ENCODE assay signal across 8 mouse cellular contexts in genomic region chr9:102622192-102622857, GRCm38 (mm10). TPM values are rescaled to one million over a fixed set of nuclear protein-coding genes. Genes with fewer than 3 reads are reported as not detected.
DNase-seq lines count a peak whose midpoint lies in the region; ATAC-seq and TF ChIP-seq lines count a peak whose summit lies in the region.

No protein-coding gene starts in this region.

- no peaks in the 10 kb centered on the region for H3K27me3 ChIP-seq in hindbrain, embryonic 14.5 days (ENCODE audit: control insufficient read depth, insufficient read depth, low read length)
- no peaks in the 10 kb centered on the region for H3K27me3 ChIP-seq in hindbrain, embryonic 16.5 days (replicated peaks; ENCODE audit: control insufficient read depth, insufficient read depth, low read length)
- H3K27me3 ChIP-seq in MEL (ENCODE audit: control insufficient read depth in 1 of 2, insufficient read depth in 2 of 2, low read length in 2 of 2) = no peaks in the 10 kb centered on the region
- no peaks in the 10 kb centered on the region for H3K27me3 ChIP-seq in embryonic facial prominence, embryonic 11.5 days (ENCODE audit: control insufficient read depth, insufficient read depth, low read length)
- H3K27me3 ChIP-seq in limb, embryonic 15.5 days = no peaks in the 10 kb centered on the region
- no peaks in the 10 kb centered on the region for H3K27me3 ChIP-seq in midbrain, embryonic 10.5 days (ENCODE audit: low read depth, poor library complexity, severe bottlenecking)

- peaks cover 14% of the 10 kb centered on the region for H3K4me1 ChIP-seq in hindbrain, embryonic 14.5 days (replicated peaks; ENCODE audit: control insufficient read depth, insufficient read depth, low read length)
- peaks cover 13% of the 10 kb centered on the region for H3K4me1 ChIP-seq in hindbrain, embryonic 16.5 days (ENCODE audit: control insufficient read depth, insufficient read depth, low read depth, low read length)
- peaks cover 3 to 8% of the 10 kb centered on the region in 2 experiments; a peak in 3 of 4 replicates for H3K4me1 ChIP-seq in MEL (ENCODE audit: control insufficient read depth in 1 of 2, insufficient read depth in 2 of 2, low read length in 2 of 2)
- peaks cover 3% of the 10 kb centered on the region; the same call in 1 of the 2 replicates for H3K4me1 ChIP-seq in embryonic facial prominence, embryonic 11.5 days (ENCODE audit: control insufficient read depth, insufficient read depth, low read length)
- H3K4me1 ChIP-seq in limb, embryonic 15.5 days = peaks cover 15% of the 10 kb centered on the region
- peaks cover 21% of the 10 kb centered on the region for H3K4me1 ChIP-seq in midbrain, embryonic 10.5 days

- peak; percentile 87 for DNase-seq in hindbrain, embryonic 14.5 days (ENCODE audit: low spot score)
- DNase-seq in A20 (ENCODE audit: low read depth, low spot score) (peak; percentile 75), MEL (ENCODE audit: low read depth, low spot score) (peak; percentile 87)
- peak; percentile 88 for DNase-seq in embryonic facial prominence, embryonic 11.5 days (ENCODE audit: low spot score)
- peak; percentile 43 to 71 for DNase-seq in spleen, postnatal 4 days (ENCODE audit: low spot score in 2 of 2)
- no peak for DNase-seq in midbrain, embryonic 10.5 days (ENCODE audit: low spot score)

- TF ChIP-seq EP300 in MEL (IDR thresholded peaks at IDR 0.05; ENCODE audit: low read depth in 1 of 2, low read length in 2 of 2) = no peak

- H3K27ac ChIP-seq in hindbrain, embryonic 14.5 days = no peak overlapping the region
- no peak overlapping the region for H3K27ac ChIP-seq in hindbrain, embryonic 16.5 days (ENCODE audit: low read depth, low read length)
- peak overlapping the region; percentile 10; the same call in 1 of the 2 replicates for H3K27ac ChIP-seq in MEL (ENCODE audit: control insufficient read depth, low read depth, low read length)
- no peak overlapping the region for H3K27ac ChIP-seq in embryonic facial prominence, embryonic 11.5 days (replicated peaks; ENCODE audit: low read depth, low read length)
- peak overlapping the region; percentile 43 for H3K27ac ChIP-seq in limb, embryonic 15.5 days
- no peak overlapping the region for H3K27ac ChIP-seq in midbrain, embryonic 10.5 days (replicated peaks)

- H3K79me2 ChIP-seq in MEL (ENCODE audit: control insufficient read depth, insufficient read depth, low read length, poor library complexity) = peaks cover 14% of the 10 kb centered on the region

- no peak overlapping the region for H3K4me3 ChIP-seq in hindbrain, embryonic 14.5 days (replicated peaks; ENCODE audit: low read length)
- H3K4me3 ChIP-seq in hindbrain, embryonic 16.5 days (ENCODE audit: low read length) = no peak overlapping the region
- H3K4me3 ChIP-seq in MEL (ENCODE audit: control insufficient read depth in 1 of 2, insufficient read depth in 1 of 2, low read depth in 2 of 2, low read length in 2 of 2) = no peak overlapping the region
- no peak overlapping the region for H3K4me3 ChIP-seq in embryonic facial prominence, embryonic 11.5 days (ENCODE audit: low read depth, low read length)
- no peak overlapping the region for H3K4me3 ChIP-seq in limb, embryonic 15.5 days
- H3K4me3 ChIP-seq in midbrain, embryonic 10.5 days = no peak overlapping the region

- peaks cover 7% of the 10 kb centered on the region; the same call in 1 of the 2 replicates for H3K36me3 ChIP-seq in hindbrain, embryonic 14.5 days (replicated peaks; ENCODE audit: control insufficient read depth, insufficient read depth)
- H3K36me3 ChIP-seq in hindbrain, embryonic 16.5 days (ENCODE audit: control insufficient read depth, insufficient read depth, low read length) = 0 out of 2 replicates have a peak, but pooled peaks cover 4% of the 10 kb centered on the region
- peaks cover 0 to 8% of the 10 kb centered on the region in 2 experiments; a peak in 2 of 4 replicates for H3K36me3 ChIP-seq in MEL (ENCODE audit: control insufficient read depth in 1 of 2, insufficient read depth in 2 of 2, low read length in 2 of 2)
- H3K36me3 ChIP-seq in embryonic facial prominence, embryonic 11.5 days (replicated peaks; ENCODE audit: control insufficient read depth, insufficient read depth, low read depth, low read length) = no peaks in the 10 kb centered on the region
- peaks cover 13% of the 10 kb centered on the region for H3K36me3 ChIP-seq in limb, embryonic 15.5 days
- H3K36me3 ChIP-seq in midbrain, embryonic 10.5 days = peaks cover 19% of the 10 kb centered on the region

- H3K9me3 ChIP-seq in hindbrain, embryonic 14.5 days (ENCODE audit: control insufficient read depth, low read length) = no peaks in the 10 kb centered on the region
- H3K9me3 ChIP-seq in hindbrain, embryonic 16.5 days (ENCODE audit: control insufficient read depth, low read length) = no peaks in the 10 kb centered on the region
- H3K9me3 ChIP-seq in MEL (replicated peaks; ENCODE audit: insufficient read depth, low read length) = no peaks in the 10 kb centered on the region
- H3K9me3 ChIP-seq in embryonic facial prominence, embryonic 11.5 days (replicated peaks; ENCODE audit: control insufficient read depth, low read length) = no peaks in the 10 kb centered on the region
- H3K9me3 ChIP-seq in limb, embryonic 15.5 days = no peaks in the 10 kb centered on the region
- no peaks in the 10 kb centered on the region for H3K9me3 ChIP-seq in midbrain, embryonic 10.5 days (replicated peaks)

- TF ChIP-seq CTCF in MEL (IDR thresholded peaks at IDR 0.05 in 2 of 3, conservative IDR thresholded peaks at IDR 0.05 in 1 of 3; ENCODE audit: control insufficient read depth in 1 of 3, insufficient read depth in 1 of 3, low read depth in 2 of 3, low read length in 3 of 3, poor library complexity in 1 of 3, severe bottlenecking in 1 of 3) = peak; percentile 31 to 64 (median 63); a peak in 4 of 6 replicates

- no peak for TF ChIP-seq POLR2A in MEL (IDR thresholded peaks at IDR 0.05; ENCODE audit: control insufficient read depth in 1 of 2, insufficient read depth in 1 of 2, low read depth in 1 of 2, low read length in 2 of 2, poor library complexity in 1 of 2)

- peak; percentile 38 for TF ChIP-seq RAD21 in MEL (IDR thresholded peaks at IDR 0.05; ENCODE audit: low read depth, low read length)

- no peak overlapping the region for H3K4me2 ChIP-seq in hindbrain, embryonic 14.5 days (replicated peaks)
- H3K4me2 ChIP-seq in hindbrain, embryonic 16.5 days (ENCODE audit: low read length) = no peak overlapping the region
- no peak overlapping the region for H3K4me2 ChIP-seq in embryonic facial prominence, embryonic 11.5 days (ENCODE audit: low read depth, low read length)
- no peak overlapping the region for H3K4me2 ChIP-seq in limb, embryonic 15.5 days

- WGBS in hindbrain, embryonic 14.5 days = 38% methylated on average over 5 of the region's 5 CpGs
- WGBS in hindbrain, embryonic 16.5 days = 39% methylated on average over 5 of the region's 5 CpGs
- WGBS in embryonic facial prominence, embryonic 11.5 days = 34% methylated on average over 5 of the region's 5 CpGs
- WGBS in limb, embryonic 15.5 days = 34% methylated on average over 5 of the region's 5 CpGs
- WGBS in midbrain, embryonic 10.5 days = 40% methylated on average over 5 of the region's 5 CpGs

- no peak overlapping the region for H3K9ac ChIP-seq in hindbrain, embryonic 14.5 days
- H3K9ac ChIP-seq in hindbrain, embryonic 16.5 days (ENCODE audit: low read depth, low read length) = no peak overlapping the region
- H3K9ac ChIP-seq in MEL (ENCODE audit: control insufficient read depth, low read depth, low read length, poor library complexity, severe bottlenecking) = no peak overlapping the region
- H3K9ac ChIP-seq in embryonic facial prominence, embryonic 11.5 days (replicated peaks; ENCODE audit: low read length) = no peak overlapping the region; the same call in 1 of the 2 replicates
- H3K9ac ChIP-seq in limb, embryonic 15.5 days = no peak overlapping the region

- no peak for ATAC-seq in hindbrain, embryonic 14.5 days (ENCODE audit: low FRiP score)
- ATAC-seq in hindbrain, embryonic 16.5 days = no peak
- no peak for ATAC-seq in embryonic facial prominence, embryonic 11.5 days (replicated peaks; ENCODE audit: insufficient number of reproducible peaks, low FRiP score, low TSS enrichment, low read depth)
- no peak for ATAC-seq in limb, embryonic 15.5 days (ENCODE audit: insufficient number of reproducible peaks, low FRiP score, low TSS enrichment, low read depth)

TF ChIP-seq in MEL, 35 proteins besides CTCF, POLR2A, EP300 and RAD21 (continues in another document):
- TF ChIP-seq JUND (IDR thresholded peaks at IDR 0.05; ENCODE audit: low read depth, low read length) (no peak), USF1 (IDR thresholded peaks at IDR 0.05; ENCODE audit: low read depth, low read length) (peak; percentile 77), MAZ (IDR thresholded peaks at IDR 0.05; ENCODE audit: low read depth, low read length) (no peak), USF2 (IDR thresholded peaks at IDR 0.05; ENCODE audit: borderline replicate concordance in 1 of 2, insufficient read depth in 1 of 2, low read depth in 1 of 2, low read length in 2 of 2) (no peak), NELFE (IDR thresholded peaks at IDR 0.05; ENCODE audit: low read depth, low read length) (no peak), SMC3 (IDR thresholded peaks at IDR 0.05; ENCODE audit: low read depth, low read length) (peak; percentile 29; the same call in 1 of the 2 replicates)

RNA-seq across cellular contexts. Expression of gene Anapc13, which starts 3.8 kb away (rescaled TPM):
- 142 and 184 TPM in 2 replicates for polyA plus RNA-seq in hindbrain, embryonic 14.5 days (2014; fragmentation: Nextera tagmentation; extraction: Ambion mirVana)
- polyA plus RNA-seq in hindbrain, embryonic 16.5 days (2015; fragmentation: Nextera tagmentation; extraction: Ambion mirVana) = 133 and 146 TPM in 2 replicates
- 89.9 and 94.9 TPM in 2 replicates for total RNA-seq in MEL (2012; rRNA removed)
- 100 to 1,000 TPM in 1 of 2 experiments, not detected in 1; 113 TPM for polyA plus RNA-seq in MEL (2012; ENCODE audit: insufficient read depth in 1 of 2, insufficient read length in 2 of 2, low read depth in 1 of 2, low replicate concordance in 2 of 2, missing spikeins in 1 of 2)
- 148 and 161 TPM in 2 replicates for polyA plus RNA-seq in embryonic facial prominence, embryonic 11.5 days (2014; fragmentation: Nextera tagmentation; extraction: Ambion mirVana)
- polyA plus RNA-seq in limb, embryonic 15.5 days (2015; fragmentation: Nextera tagmentation; extraction: Ambion mirVana) = 173 and 174 TPM in 2 replicates
- polyA plus RNA-seq in midbrain, embryonic 10.5 days (2016; fragmentation: Nextera tagmentation; extraction: Ambion mirVana) = 172 and 188 TPM in 2 replicates

RNA-seq across cellular contexts. Expression of gene Cep63, which starts 4.0 kb away (rescaled TPM):
- 31.3 and 35.7 TPM in 2 replicates for polyA plus RNA-seq in hindbrain, embryonic 14.5 days (2014; fragmentation: Nextera tagmentation; extraction: Ambion mirVana)
- 33.2 and 34.4 TPM in 2 replicates for polyA plus RNA-seq in hindbrain, embryonic 16.5 days (2015; fragmentation: Nextera tagmentation; extraction: Ambion mirVana)
- 8.8 and 9.6 TPM in 2 replicates for total RNA-seq in MEL (2012; rRNA removed)
- 10 to 100 TPM in 1 of 2 experiments, not detected in 1; 14.6 TPM for polyA plus RNA-seq in MEL (2012; ENCODE audit: insufficient read depth in 1 of 2, insufficient read length in 2 of 2, low read depth in 1 of 2, low replicate concordance in 2 of 2, missing spikeins in 1 of 2)
- polyA plus RNA-seq in embryonic facial prominence, embryonic 11.5 days (2014; fragmentation: Nextera tagmentation; extraction: Ambion mirVana) = 53.2 and 53.7 TPM in 2 replicates
- polyA plus RNA-seq in limb, embryonic 15.5 days (2015; fragmentation: Nextera tagmentation; extraction: Ambion mirVana) = 43.9 and 47.0 TPM in 2 replicates
- polyA plus RNA-seq in midbrain, embryonic 10.5 days (2016; fragmentation: Nextera tagmentation; extraction: Ambion mirVana) = 54.1 and 65.9 TPM in 2 replicates

Comparison
In these comparisons a context has a peak if more than half of its experiments do, and no peak if none do; other contexts are left out.
1. H3K27ac ChIP-seq: peak in MEL (single experiment) and limb, embryonic 15.5 days (single experiment); none in hindbrain, embryonic 14.5 days (single experiment), hindbrain, embryonic 16.5 days (single experiment), embryonic facial prominence, embryonic 11.5 days (single experiment) and midbrain, embryonic 10.5 days (single experiment).